Mouse (Mus musculus) heart, adult 11 months (tissue): ENCODE results near the gene Cubn.
A peak's percentile ranks its signal among the peaks of the same experiment; 100 is the strongest.

Experiments used
- DNase-seq: peaks from one replicate; pipeline ENCODE4 v3.0.0; 2022

Cubn gene

GRCm38 (mm10) chr2:13352112-13352728 is 139.4 kb downstream of the Cubn start:
- DNase-seq = no peak

- DNase-seq = no peak
Observed at GRCm38 (mm10) chr2:13342325-13342926, 149.2 kb downstream of the Cubn start.

- DNase-seq = no peak
Observed at GRCm38 (mm10) chr2:13335446-13335845, 156.2 kb downstream of the Cubn start.

GRCm38 (mm10) chr2:13329754-13330417 is 161.7 kb downstream of the Cubn start:
- peak; percentile 91 for DNase-seq

- DNase-seq = peak; percentile 13
Observed at GRCm38 (mm10) chr2:13303376-13303775, 188.2 kb downstream of the Cubn start.

GRCm38 (mm10) chr2:13299031-13299430 is 192.6 kb downstream of the Cubn start:
- peak; percentile 87 for DNase-seq

GRCm38 (mm10) chr2:13297733-13298132 is 193.9 kb downstream of the Cubn start:
- peak; percentile 60 for DNase-seq

- peak; percentile 40 for DNase-seq
Observed at GRCm38 (mm10) chr2:13290661-13291060, 201.0 kb downstream of the Cubn start.

GRCm38 (mm10) chr2:13290070-13290469 is 201.5 kb downstream of the Cubn start:
- peak; percentile 80 for DNase-seq

GRCm38 (mm10) chr2:13278114-13278862 is 213.3 kb downstream of the Cubn start:
- DNase-seq = peak; percentile 88

- DNase-seq = peak; percentile 84
Observed at GRCm38 (mm10) chr2:13275874-13276273, 215.7 kb downstream of the Cubn start.

- peak; percentile 100 for DNase-seq
Observed at GRCm38 (mm10) chr2:13271165-13271957, 220.3 kb downstream of the Cubn start, which contains the start of gene Rsu1. TSS of gene Rsu1 (minus strand) at chr2:13271415.

GRCm38 (mm10) chr2:13270736-13271135 is 220.9 kb downstream of the Cubn start:
- DNase-seq = no peak

GRCm38 (mm10) chr2:13268681-13269293 is 222.8 kb downstream of the Cubn start:
- peak; percentile 86 for DNase-seq

- peak; percentile 82 for DNase-seq
Observed at GRCm38 (mm10) chr2:13264875-13265274, 226.7 kb downstream of the Cubn start.

GRCm38 (mm10) chr2:13263150-13263549 is 228.5 kb downstream of the Cubn start:
- peak; percentile 69 for DNase-seq

- peak; percentile 24 for DNase-seq
Observed at GRCm38 (mm10) chr2:13258606-13259005, 233.0 kb downstream of the Cubn start.

GRCm38 (mm10) chr2:13240711-13241110 is 250.9 kb downstream of the Cubn start:
- DNase-seq = peak; percentile 66

- peak; percentile 91 for DNase-seq
Observed at GRCm38 (mm10) chr2:13237140-13237901, 254.3 kb downstream of the Cubn start.

- peak; percentile 98 for DNase-seq
Observed at GRCm38 (mm10) chr2:13235696-13236095, 255.9 kb downstream of the Cubn start.

- DNase-seq = peak; percentile 66
Observed at GRCm38 (mm10) chr2:13234796-13235195, 256.8 kb downstream of the Cubn start.
